Mouse (Mus musculus) ovary, postnatal 14 days (tissue): ENCODE data around the gene Rpn1.

Experiments used
- DNase-seq: peaks from one replicate; pipeline ENCODE4 v3.0.0; 2022; ENCODE audit warnings: low spot score

The Rpn1 gene

DNA sequence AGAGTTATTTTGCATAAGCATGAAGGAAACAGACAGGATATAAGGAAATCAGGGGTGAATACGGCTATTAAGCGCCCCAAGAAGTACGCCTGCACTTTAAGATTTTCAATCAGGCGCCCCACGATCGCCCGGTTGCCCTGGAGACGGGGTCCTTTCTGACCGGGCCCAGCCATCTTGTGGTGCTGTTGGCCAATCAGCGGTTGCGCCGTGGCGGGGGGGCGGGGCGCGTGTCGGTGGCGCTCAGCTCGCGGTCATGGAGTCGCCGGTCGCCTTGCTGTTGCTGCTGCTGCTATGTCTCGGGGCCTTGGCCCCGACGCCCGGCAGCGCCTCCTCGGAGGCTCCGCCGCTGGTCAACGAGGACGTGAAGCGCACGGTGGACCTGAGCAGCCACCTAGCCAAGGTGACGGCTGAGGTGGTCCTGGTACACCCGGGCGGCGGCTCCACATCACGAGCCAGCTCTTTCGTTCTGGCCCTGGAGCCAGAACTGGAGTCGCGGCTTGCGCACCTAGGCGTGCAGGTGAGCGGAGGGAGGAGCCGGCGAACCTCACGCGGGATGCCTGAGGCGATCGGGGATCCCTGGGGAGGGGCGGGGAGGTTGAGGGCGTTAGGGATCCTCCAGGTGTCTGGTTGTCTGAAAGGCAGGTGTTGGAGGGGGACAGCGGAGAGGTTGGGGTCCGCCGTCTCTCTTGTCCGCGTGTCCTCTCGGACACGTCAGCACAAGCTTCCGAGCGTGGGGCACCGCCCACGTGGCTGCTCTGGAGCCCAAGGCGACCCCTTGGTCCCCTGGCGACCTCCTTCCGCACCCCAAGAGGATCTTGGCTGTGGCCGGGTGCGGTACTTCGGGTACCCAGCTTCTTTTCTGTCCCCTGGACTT is at the start of gene Rpn1:
TSS of gene Rpn1 (plus strand) at position 205 of the 874 bp plus-strand sequence.
- DNase-seq = peak; percentile 98

DNA sequence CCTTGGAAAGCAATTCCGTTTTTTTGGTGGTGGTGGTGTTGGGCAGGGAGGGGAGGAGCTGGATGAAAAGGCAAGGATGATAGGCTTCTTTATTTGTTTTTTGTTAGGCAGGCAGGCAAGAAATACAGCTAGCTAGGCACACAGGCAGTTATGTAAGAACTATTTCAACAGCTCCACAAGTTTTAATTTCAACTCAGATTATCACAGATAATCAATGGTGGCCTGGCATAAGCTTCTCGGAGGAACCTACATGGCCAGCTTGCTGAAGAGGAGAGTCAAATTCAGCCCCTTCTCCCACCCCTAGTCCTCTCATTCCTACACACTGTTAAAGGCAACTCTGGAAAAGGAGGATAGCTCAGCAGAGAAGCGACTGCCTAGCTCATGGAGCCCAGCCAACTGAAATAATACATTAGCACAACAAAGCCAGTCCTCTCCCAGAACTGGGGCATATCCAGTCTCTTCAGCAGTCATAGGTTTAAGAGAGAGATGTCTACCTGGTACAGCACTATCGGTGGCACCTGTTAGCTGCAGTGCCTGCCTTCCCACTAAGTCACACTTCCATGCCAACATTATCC is 46.7 kb upstream of the Rpn1 start:
- DNase-seq = no peak

DNA sequence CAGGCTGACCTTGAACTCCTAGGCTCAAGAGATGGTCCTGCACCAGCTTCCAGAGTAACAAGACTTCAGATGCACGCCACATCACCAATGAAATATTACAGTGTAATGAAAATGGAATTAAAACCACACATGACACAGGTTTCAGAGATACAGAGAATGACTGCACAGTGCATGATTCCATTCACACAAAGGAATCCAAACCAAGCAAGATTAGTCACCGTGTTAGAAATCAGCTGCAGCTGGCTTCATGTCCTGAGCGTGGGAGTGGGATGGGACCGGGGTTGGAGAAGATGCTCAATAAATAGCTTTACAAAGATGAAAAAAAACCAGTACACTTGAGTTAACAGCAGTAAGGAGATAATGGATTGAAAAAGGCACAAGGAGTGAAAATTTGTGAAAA is 44.9 kb upstream of the Rpn1 start:
- DNase-seq = no peak

DNA sequence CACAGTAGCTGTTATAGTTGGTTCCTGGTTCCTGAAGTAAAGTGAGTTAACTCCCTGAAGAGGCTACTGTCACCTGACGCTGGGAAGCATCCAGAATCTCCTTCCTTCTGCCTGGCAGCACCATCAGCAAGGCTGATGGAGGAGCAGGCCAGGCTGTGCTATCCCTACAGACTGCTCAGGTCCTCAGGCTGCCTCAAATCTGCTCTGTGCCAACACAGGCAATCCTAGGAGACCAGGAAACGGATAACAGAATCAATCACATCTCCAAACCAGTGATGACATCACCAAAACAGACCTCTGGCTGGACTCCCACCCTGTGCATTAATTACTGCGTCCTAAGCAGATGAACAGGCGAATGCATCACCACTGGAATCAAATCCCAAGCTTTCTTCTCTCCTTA is 43.1 kb upstream of the Rpn1 start:
- no peak for DNase-seq

DNA sequence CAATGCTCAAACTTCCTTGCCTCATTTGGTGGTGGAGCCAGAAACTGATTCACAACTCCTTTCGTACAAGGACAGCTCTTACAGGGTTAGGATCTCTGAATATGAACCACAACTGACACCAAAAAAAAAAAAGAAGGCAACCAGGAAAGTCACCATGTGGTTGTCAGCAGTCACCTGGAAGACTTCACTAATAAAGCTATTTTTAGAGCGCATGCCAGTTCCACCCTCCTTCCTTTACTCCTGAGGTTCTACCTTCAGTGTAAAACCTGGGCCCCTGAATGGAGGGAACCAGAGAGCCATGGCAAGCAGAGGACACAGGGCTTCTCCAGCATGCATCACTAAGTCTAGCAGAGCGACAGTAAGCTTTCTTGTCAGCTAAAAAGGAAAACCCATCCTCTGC is 41.9 kb upstream of the Rpn1 start:
- no peak for DNase-seq

DNA sequence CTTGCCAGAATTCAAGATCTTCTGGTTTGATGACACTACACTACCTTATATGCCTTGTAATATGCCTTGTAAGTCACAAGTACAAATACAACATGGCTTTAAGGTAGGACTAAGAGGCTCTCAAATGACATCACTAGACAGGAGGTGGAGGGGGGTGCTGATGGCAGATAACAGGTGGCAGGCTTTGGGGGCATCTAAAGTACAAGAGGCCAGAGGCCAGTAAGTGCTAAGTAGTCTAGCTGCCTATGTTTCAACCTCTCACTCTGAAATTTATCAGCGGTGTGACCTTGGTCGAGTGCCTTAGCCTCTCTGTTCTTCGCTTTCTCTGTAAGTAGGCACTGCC is 40.1 kb upstream of the Rpn1 start:
- no peak for DNase-seq

DNA sequence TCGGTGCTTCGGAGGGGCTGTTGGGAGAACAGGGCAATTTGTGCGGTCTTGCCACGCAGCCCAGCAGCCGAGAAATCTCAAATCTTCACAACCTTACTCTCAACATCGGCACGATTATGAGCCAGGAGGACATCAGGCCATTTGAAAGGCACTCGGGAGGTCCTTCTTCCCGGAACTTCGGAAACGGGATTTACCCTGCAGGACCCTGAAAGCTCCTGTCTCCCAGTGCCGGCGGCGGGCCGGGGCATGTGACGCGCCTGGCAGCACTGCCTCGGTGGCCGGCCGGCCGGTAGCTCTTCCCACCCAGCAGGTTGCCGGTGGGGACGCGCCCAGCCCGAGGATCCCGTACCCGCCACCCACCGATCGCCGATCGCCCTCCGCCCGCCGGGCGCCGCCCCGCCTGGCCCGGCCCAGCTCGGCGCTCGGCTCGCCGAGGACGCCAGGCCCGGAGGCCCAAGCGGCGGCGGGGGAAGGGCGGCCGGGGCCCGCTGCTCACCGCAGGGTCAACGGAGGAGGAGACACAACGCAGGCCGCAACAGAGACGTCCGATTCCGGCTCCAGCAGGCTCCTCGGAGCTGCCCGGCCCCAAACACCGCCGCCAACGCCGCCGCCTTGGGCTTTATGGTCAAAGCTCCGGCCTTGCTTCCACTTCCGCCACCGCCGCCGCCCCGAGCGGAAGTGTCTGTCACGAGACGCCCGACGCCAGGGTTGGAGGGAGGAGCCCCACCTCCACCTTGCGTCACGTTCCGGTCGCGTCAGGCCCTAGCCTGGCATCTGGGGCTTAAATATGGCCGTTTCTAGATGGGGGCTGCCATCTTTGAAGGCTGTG is 39.5 kb upstream of the Rpn1 start, which contains the start of gene Rab7:
TSS of gene Rab7 (minus strand) at position 694 of the 829 bp plus-strand sequence.
- DNase-seq = peak; percentile 93

DNA sequence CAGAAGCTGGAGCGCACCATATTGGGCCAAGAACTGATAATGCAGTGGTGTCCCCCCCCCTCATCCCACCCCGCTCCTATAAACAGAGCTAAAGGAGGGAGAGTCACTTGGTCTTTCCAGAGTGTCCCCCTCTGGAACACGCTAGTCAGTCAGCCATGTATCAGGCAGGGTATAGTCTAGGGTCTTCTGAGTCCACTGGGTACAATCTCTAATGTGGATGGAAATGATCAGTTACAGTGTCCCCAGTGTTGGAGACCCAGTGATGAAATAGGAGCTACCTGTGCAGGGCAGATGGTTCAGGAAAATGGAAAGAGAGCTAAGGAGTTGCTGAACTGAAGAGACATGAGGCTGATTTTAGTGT is 38.9 kb upstream of the Rpn1 start:
- DNase-seq = no peak

DNA sequence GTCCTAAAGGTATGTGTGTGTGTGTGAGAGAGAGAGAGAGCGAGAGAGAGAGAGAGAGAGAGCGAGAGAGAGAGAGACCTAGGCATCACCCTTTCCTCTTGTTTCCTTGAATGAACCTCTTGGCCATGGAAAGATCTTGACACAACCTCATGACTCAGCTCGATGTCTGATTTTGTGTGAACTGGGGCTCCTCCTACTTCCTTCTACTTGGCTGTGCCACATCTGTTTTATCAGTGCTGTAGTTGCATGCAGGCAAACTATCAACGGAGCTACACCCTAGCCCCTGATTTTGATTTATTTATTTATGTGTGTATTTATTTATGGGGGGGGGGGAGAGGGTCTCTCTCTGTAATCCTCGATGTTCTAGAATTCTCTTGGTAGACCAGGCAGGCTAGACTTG is 36.4 kb upstream of the Rpn1 start:
- no peak for DNase-seq

DNA sequence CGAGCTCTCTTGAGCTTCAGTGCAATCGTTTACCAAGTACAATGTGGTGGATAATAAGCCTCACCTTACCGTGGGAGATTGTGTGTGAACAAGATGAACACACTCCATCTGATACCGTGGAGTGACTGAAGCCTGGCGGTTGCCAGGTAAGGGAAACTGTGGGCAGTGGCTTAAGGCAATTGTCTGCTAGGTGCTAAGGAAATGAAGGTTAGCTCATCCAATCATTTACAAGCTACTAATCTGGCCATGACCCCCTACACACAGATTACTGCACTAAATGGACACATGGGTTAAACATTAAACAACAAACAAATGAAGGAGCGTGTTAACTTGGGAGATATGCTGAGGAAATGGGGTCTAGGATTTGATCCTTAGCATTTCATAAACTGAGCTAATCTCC is 35.3 kb upstream of the Rpn1 start:
- DNase-seq = no peak

DNA sequence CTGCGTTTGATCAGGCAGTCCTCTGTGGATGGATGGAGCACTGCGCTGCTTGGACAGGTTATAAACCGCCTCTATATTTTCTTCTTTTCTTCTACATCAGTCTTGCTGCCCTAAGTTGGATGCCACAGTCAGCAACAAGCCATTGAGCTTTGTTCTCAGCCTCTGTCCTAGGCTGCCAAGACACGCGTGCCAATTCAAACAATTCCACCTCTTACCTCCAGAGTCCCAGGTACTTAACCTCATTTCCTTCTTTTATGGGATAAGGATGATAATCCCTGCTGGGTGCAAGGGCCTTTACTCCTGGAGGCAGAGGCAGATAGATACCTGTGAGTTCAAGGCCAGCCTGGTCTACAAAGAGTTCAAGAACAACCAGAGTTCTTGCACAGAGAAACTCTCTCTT is 33.1 kb upstream of the Rpn1 start:
- DNase-seq = no peak

DNA sequence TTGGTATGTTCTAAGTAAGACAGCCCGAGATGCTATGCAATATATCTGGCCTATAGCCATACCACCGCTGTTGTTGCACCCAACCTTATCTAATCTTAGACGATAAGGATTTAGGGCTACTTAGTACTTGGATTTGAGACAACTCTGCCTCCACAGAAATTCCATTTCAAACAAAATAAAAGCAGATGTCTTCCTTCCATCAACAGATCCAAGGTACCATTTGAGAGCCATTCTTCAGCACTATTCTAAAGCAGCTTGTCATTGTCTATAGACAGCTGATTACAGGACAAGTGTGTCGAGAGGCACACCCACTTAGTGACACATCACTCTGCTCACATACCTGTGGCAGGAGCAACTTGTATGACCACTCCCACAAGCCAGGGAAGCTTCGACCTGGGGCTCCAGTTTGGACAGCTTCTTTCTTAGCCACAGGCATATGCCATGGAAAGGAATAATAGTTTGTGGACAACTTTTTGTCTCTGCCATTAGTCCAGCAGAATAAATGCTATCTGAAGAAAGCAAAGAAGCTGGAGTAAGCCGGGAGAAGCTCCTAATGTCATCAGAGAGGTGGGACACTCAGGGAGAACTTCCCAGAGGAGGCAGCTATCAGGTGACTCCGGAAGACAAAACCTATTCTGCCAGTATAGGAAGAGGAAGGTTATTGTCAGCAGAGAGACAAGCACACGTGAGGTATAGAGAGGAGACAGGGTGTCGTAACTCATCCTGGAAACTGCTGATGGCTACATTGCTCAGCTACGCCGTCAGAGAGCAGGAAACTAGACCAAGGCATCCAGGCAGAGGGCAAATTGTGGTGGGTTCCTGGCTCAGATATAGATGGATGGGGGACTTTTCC is 30.8 kb upstream of the Rpn1 start:
- no peak for DNase-seq

DNA sequence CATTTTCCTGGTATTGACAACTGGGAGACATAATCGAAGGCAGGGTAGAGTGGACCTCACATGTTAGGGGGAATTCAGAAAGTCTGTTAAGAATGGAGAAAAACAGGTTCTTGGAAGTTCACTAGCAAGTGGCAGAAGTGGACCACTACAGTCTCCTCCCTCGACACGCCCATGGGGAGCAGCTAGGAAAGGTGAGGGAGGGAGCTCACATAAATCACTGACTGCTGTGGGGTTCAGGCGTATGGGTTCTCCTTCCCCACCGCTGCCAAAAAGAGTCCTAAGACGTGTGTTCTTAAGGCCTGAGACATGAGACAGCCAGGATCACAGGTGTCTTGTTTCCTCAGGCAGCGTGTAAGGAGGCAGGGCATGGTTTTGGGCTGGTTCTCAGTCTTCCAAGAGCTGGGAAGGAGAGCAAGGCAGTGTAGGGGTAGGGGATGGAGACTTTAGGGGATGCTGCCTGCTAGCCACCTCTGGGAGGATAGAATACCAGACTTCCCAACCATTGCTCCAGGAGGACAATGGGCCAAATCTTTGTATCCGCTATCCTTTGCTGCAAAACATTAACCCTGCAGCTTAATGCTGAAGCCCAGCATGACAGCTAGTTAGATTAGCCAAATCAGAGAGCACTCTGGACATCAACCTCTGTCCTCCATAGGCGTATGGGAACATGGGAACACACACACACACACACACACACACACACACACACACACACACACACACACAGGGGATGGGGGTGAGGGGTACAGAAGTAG is 30.0 kb upstream of the Rpn1 start:
- no peak for DNase-seq

DNA sequence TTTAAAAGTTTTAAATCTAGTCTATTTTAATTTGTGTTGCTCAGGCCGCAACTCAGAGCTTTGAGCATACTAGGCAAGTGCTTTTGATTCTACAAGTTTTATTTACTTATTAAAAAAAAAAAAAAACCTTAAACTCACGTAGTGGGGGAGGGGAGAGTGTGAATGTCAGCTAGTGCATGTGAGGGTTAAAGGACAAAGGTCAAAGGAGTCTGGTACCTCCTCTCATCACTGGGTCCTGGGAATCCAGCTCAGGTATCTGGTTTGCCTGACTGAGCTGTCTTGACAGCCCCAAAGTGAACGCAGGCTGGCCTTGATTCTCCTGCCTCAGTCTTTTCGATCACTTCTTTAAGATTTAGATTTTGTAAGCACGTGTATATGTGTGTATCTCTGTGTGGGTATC is 28.6 kb upstream of the Rpn1 start:
- no peak for DNase-seq

DNA sequence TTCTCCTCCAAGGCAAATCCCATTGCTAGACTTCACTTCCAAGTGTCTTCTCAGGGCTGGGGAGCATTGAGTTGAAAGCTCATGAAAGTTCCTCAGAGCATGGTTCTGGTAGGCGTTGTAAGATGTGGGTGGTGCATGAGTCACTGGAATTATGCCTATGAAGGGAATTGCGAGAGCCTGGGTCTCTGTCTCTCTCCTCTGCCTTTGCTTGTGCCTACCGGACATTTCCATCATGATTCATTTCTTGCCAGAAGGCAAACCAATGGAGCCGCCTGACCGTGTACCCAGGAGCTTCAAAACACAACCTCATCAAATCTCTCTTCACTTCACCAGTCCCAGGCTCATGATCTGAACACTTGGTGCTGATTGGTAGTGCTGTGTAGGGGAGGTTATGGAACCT is 27.4 kb upstream of the Rpn1 start:
- no peak for DNase-seq

DNA sequence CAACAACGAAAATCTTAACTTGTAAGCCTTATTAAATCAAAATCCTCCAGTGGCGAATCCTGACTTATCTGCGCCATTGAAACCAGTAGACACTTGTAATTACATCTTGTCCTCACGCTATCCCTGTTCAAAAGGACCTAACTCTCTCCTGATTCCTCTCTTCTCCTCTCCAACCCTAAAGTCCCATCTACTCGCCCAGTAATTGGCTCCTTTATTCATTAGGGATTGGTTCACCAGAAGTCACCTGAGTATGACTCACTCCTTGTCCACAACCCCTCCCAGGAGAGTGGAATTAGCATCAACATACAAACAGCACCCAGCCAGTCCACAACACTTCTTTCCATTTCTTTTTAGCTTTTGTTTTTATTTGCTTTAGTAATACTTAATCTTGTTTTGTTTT is 24.4 kb upstream of the Rpn1 start:
- DNase-seq = no peak

DNA sequence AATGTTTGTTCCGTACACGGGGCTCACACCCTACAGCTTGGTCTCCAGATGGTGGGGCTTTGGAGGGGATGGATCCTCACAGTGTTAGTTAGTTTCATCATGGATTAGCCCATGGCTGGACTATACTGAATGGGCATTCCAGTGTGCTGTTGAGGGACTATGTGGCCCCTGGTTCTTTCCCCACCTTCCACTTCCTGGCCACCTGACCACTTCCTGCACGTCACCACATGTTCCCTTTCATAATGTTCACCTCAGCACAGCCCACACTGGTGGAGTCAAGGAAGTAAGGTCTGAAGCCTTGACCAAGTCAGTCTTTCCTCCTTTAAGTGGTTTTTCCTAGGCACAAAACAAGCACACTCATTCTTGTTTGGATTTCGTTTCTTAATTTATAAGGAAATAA is 23.7 kb upstream of the Rpn1 start:
- no peak for DNase-seq

DNA sequence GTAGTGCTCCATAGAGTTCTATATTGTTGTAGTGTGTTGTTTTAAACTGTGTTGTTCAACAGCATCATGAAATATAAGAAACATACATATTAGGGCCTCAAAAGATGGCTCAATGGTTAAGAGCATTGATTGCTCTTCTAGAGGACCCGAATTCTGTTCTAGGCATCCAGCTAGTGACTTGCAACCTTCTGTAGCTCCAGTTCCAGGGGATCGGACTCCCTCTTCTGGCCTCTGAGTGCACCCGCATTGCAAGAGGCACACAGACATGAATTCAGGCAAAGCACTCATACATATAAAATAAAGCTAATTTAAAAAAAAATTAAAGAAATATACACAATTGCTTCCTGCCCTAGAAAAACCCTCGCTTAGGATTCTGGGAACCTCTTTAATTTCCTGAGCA is 22.9 kb upstream of the Rpn1 start:
- DNase-seq = no peak

DNA sequence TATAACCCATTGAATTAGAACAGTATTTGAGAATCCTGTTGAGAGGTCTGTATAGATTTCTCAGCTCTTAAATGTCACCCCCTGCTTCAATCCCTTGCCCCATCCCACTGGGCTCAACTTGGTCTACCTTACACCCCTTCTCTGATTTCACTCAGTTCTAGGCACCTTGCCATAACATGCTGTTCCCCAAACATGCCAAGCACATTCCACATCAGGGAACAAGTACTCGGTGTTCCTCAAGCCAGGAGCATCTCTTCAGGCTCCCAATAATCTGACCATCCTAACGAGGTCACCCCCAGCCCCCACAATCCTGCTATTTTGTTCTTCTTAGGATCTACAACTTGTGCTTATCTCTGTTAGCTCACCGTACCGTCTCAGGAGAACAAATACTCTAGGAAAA is 21.9 kb upstream of the Rpn1 start:
- no peak for DNase-seq

DNA sequence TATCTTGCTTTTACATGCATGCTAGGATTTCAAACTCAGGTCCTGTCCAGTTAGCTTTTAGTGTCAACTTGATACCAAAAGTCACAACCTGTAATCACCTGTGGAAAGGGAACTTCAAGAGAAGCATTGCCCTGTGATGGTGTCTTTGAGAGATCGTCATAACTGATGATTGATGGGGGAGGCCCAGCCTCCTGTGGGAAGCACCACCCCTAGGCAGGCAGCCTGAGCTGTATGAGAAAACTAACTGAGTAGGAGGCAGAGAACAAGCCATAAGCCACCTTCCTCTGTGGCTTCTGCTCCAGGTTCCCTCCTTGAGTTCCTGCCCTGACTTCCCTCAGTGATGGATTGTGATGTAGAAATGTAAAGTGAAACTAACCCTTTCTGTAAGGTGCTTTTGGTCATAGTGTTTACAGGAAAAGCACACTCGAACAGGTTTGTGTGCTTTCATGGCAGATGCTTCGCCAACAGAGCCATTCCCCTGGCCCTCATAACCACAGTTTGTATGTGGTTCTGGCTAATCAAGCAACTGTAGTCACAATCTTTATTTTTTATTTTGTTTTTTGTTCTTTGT is 20.1 kb upstream of the Rpn1 start:
- no peak for DNase-seq

DNA sequence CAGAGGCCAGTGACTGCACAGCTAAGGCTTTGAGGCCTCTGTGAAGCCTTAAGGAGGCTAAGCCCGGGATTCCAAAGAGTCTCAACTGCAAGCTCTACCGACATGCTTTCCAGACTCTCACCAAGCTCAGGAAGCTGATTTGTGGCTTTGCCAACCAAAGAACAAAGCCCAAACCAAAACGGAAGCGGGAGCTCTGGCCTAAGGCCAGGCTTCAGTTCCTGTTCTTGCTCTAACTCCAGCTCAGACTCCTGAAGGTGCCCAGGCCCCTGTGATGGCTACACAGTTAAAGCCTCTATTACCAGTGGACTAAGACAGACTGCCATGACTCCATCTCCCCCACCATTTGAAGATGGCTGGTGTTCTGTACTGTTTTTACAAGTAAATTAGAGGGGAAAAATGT is 19.2 kb upstream of the Rpn1 start:
- peak; percentile 23 for DNase-seq
